Mouse (Mus musculus): ENCODE results near the gene Ubtd1.
"Not testable (repeated sequence)": the region's sequence is repeated elsewhere in the genome, so short reads cannot be mapped to it uniquely, and the experiment has no call there.

The Ubtd1 gene

GRCm38 (mm10) chr19:42068441-42069240 is 87.1 kb downstream of the Ubtd1 start:
- no peak for DNase-seq (ENCODE audit: low spot score)

DNA sequence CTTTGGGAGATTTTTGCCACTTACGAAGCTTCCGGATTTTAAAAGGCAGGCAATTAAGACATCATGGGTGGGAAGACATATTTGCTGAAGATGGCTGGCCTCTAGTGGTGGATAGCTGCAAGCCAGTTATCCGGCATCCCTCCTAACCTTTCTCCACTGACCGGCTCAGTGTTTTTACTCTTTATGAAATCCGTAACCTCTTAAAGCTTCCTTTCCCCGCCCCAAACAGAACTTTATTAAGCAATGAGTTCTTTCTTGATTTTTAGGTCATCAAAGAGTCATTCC is 87.6 kb downstream of the Ubtd1 start:
- DNase-seq (ENCODE audit: low spot score) = no peak

DNA sequence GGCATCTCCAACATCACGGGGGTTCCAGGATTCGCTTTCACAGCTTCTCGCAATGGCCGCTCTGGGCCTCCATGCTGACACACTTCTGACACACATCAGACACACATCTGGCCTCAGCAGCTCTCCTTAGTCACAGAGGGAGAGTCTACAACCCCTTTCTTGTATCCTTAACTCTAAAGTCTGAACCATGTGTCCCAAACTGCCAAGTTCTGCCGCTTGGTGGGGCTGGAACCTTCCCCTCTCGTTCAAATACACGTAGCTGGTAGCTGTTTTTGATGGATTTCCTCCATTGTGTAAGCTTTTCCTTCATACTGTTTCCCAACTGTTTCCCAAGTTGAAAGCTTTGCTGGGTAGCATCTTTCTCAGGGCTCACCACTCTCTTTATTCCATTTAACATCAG is 89.7 kb downstream of the Ubtd1 start:
- DNase-seq (ENCODE audit: low spot score) = no peak

DNA sequence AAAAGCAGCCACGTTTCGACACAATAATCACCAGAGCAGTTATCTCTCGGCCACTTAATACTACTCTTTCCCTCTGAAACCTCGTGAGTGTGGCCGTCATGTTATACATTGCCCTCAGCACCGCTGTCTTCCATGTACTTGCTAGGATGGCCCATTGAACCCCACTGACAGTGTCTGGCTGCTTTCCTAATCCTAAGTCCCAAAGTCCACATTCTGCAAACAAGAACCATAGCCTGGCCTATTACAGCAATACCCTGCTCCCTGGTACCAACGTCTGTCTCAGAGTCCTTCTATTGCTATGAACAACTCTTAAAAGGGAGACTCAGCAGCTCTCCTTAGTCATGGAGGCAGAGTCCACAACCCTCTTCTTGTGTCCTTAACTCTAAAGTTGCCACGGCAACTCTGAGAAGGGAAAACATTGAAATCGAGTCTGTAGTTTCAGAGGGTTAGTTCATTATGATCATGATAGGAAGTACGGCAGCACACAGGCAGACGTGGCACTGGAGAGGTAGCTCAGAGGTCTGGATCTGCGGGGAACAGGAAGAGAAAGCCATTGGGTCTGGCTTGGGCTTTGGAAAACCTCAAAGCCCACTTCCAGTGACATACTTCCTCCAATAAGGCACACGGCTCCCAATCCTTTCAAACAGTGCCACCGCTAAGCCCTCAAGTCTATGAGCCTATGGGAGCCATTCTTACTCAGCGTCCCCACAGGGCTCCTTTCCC is 90.5 kb downstream of the Ubtd1 start:
- no peak for DNase-seq (ENCODE audit: low spot score)

GRCm38 (mm10) chr19:42072802-42073201 is 91.2 kb downstream of the Ubtd1 start:
- no peak for DNase-seq (ENCODE audit: low spot score)

- no peak for DNase-seq (ENCODE audit: low spot score)
Measured at GRCm38 (mm10) chr19:42075051-42075450, 93.5 kb downstream of the Ubtd1 start.

GRCm38 (mm10) chr19:42075992-42076391 is 94.4 kb downstream of the Ubtd1 start:
- DNase-seq (ENCODE audit: low spot score) = no peak

DNA sequence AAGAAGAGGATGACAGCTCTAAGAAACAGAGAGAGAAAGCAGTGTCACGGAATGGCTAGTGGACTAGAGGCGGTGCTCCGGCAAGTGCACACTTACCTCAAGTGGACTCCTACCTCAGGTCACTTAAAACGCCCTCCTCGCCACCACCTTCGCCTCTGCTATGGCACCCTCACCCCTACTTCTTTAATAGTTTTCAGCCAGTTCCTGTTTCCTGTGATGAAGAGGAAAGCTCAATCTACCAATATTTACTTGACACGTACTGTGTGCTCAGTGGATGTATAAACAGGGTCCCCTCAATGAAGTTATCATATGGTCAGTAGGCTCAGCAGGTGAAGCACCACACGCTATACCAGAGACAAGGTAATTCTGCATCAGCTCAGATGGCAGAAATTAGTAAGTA is 97.0 kb downstream of the Ubtd1 start:
- no peak for DNase-seq (ENCODE audit: low spot score)

DNA sequence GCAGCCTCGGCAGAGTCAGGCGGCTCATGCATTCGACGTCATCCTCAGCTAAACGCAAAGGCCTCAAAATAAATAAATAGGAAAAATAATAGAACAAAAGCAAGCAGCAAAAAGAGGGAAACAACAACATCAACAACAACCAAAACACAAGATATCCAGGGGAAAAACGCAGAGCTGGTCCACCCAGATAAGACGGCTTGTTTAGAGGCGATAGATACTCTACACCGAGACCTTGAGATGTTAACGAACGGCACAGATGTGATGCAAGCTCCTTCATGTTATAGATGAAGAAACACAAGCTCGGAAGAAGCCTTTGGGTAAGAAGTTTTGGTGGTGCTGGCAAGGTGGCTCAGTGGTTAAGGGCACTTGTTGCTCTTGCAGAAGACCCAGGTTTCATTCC is 97.4 kb downstream of the Ubtd1 start:
- DNase-seq (ENCODE audit: low spot score) = no peak

GRCm38 (mm10) chr19:42079950-42080349 is 98.4 kb downstream of the Ubtd1 start:
- no peak for DNase-seq (ENCODE audit: low spot score)

DNA sequence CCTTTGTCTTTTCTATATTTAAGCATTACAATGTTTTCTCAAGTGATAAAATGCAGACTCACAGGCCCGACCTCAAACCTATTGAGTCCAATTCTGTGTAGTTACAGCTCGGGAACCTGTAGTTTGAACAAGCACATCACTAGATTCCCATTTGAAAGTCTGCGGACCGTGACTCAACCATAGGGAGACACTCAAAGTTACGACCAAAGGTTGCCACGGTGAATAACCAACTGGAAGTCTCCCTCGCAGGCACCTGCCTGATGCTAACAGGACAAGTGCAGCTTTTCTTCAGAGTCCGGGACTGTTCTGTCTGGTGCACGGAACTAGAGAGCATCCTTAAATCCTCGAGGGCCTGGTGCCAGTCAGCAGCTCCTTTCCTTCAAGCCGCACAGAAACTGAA is 98.9 kb downstream of the Ubtd1 start:
- no peak for DNase-seq (ENCODE audit: low spot score)

DNA sequence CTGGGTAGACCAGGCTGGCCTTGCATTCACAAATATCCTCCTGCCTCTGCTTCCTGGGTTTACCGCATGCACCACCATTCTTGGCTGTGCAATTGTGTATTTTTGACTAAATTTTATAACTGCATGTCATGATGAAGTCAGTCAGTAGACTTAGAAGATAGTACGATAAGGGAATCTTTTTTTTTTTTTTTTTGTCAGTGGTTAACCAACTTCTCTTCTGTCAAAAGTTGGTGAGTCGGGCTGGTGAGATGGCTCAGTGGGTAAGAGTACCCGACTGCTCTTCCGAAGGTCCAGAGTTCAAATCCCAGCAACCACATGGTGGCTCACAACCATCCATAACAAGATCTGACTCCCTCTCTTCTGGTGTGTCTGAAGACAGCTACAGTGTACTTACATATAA is 100.0 kb downstream of the Ubtd1 start:
- not testable (repeated sequence) for DNase-seq (ENCODE audit: low spot score)
